Mouse (Mus musculus): Measurements from ENCODE around the gene Rpl24. TPM values are rescaled to one million over a fixed set of nuclear protein-coding genes. Genes with fewer than 3 reads are reported as not detected.
"Not testable (repeated sequence)": the region's sequence is repeated elsewhere in the genome, so short reads cannot be mapped to it uniquely, and the experiment has no call there.

Gene Rpl24
- polyA plus RNA-seq, 1 experiment from 2014 or later: 905 TPM

DNA sequence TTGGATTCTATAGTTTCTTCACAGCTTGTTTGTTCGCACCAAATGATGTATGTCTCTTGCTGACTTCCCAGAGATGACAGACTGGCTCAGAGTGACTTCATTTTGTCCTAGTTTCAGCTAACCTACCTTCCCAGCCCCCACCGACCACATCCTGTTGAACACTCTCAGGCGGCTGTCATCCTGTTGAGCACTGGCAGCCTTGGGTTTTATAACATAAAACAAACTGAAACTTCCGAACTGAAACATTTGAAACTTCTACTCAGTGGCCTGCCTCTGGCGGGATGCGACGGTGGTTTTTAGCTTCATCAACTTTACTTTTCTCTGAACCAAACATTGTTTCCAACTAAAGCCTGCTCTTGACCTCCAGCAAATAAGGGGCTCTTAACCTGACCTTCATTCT lies 17.1 kb upstream of the Rpl24 start:
- no peak for DNase-seq (ENCODE audit: low read depth, low spot score)
- ATAC-seq: no peak

DNA sequence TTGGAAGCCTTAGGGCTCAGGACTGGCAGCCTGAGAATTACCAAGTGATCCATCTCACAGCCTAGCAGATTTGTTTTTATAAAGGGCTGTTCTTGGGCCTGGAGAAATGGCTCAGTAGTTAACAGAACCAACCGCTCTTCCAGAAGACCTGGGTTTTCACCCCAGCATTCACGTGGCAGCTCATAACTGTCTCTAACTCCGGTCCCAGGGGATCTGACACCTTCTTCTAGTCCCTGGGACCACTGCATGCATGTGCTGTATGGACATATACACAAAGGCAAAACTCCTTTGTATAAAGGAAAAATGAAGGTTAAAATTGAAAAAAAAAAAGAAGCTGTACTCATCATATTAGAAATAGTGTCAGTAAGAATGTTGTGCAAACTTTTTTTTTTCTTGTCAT lies 15.6 kb upstream of the Rpl24 start:
- in situ Hi-C loops (cut with MboI; ENCODE audit: low pct_unique_long_range_greater_than_20kb): no loop called here
- no peaks in the 10 kb centered on the region for H3K27me3 ChIP-seq
- ATAC-seq (no peak), DNase-seq (ENCODE audit: low read depth, low spot score) (no peak)
- POLR2A ChIA-PET: no interaction called here
- CTCF ChIA-PET: interaction anchor here (0.8 to 2.3 kb wide), 11 partner anchors 13 to 180 kb away, joined by 3 to 25 read pairs (median 6); partner anchors contain the start of gene Cep97
- TF ChIP-seq CTCF (IDR thresholded peaks at IDR 0.05): no peak

More for the DNA sequence above, 17.1 kb upstream of the Rpl24 start:
- ChIA-PET POLR2A (interaction anchor here (0.6 kb wide), 1 partner anchor 83 kb away, joined by 3 read pairs; no protein-coding TSS in a partner anchor), CTCF (no interaction called here)
- in situ Hi-C loops (cut with MboI; ENCODE audit: low pct_unique_long_range_greater_than_20kb): loop anchor here (10.0 to 25.0 kb wide), 3 partner anchors 116 to 963 kb away; partner anchors contain the start of gene Tfg
- no peak for TF ChIP-seq CTCF (IDR thresholded peaks at IDR 0.05)
- no peaks in the 10 kb centered on the region for H3K27me3 ChIP-seq

DNA sequence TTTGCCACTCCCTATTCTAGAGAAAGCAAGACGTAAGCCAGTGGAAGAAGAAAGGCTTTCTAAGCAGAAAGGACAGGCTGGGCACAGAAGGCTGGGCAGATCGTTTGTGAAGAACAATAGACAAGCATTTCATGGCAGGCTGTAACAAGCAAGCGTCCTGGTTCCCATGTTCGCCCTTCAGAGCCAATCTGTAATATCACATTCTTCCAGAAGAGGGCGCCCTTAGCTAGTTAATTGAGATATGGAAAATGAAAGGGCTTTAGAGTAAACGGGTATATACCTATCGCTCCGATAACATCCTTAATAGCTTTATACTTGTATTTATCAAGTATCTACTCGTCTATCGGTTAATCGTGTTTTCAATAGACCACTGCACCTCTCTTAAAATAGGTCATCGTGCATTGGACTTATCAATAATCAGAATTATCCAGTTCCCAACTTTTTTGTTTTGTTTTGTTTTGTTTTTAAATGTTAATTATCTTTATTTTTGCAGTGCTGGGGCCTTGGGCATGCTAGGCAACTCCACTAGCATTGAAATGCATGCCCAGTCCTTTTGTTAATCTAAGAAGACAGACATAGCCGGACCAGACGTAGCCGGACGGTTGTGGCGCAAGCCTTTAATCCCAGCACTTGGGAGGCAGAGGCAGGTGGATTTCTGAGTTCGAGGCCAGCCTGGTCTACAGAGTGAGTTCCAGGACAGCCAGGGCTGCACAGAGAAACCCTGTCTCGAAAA lies 15.0 kb upstream of the Rpl24 start:
- TF ChIP-seq CTCF (IDR thresholded peaks at IDR 0.05): peak; percentile 79
- ChIA-PET POLR2A (interaction anchor here (1.2 kb wide), 1 partner anchor 13 kb away, joined by 3 read pairs; no protein-coding TSS in a partner anchor), CTCF (interaction anchor here (0.7 to 2.3 kb wide), 13 partner anchors 13 to 179 kb away, joined by 3 to 25 read pairs (median 6); partner anchors contain the start of gene Cep97)
- H3K27me3 ChIP-seq: no peaks in the 10 kb centered on the region
- no peak for DNase-seq (ENCODE audit: low read depth, low spot score)
- peak; percentile 57 for ATAC-seq
- in situ Hi-C loops (cut with MboI; ENCODE audit: low pct_unique_long_range_greater_than_20kb): no loop called here

DNA sequence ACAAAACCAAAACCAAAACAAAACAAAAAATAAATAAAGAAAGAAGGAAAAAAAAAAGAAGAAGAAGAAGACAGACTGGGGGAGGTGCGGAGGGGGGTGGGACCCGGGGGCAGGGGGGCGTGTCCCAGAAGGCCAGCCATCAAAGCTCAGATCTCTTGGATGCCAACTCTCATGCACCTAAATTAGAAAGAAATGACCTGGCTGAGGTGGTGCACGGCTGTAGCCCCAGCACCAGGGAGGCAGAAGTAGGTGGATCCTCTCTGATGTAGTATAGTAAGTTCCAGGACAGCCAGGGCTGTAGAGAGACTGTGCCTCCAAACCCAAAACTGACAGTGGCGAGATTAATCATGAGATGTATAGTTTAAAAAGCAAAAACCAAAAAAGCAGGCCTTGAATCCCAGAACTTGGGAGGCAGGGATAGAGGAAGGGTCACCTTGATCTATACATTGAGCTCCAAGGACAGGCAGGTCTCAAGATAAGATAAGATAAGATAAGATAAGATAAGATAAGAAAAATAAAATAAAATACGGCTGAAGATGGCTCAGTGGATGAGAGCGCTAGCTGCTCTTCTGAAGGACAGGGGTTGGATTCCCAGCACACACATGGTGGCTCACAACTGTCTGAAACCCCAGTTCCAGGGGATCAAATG lies 14.3 kb upstream of the Rpl24 start:
- no peak for TF ChIP-seq CTCF (IDR thresholded peaks at IDR 0.05)
- in situ Hi-C loops (cut with MboI; ENCODE audit: low pct_unique_long_range_greater_than_20kb): no loop called here

DNA sequence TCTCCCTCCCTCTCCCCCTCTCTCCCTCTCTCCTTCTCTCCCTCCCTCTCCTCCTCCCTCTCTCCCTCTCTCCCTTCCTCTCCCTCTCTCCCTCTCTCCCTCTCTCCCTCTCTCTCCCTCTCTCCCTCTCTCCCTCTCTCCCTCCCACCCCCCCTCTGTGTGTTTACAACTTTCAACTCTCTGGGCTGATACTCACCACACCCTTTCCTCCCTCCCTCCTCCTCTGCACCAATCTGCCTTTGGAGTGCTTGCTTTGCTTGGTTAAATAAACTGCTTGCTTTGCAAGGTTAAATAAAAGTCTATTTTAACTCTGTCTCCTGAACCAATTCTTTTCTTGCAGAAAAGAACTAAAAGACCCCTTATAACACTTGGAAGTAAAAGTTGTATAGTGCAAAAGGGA lies 13.3 kb upstream of the Rpl24 start:
- no peak for DNase-seq (ENCODE audit: low read depth, low spot score)
- no peak for TF ChIP-seq CTCF (IDR thresholded peaks at IDR 0.05)
- H3K27me3 ChIP-seq: no peaks in the 10 kb centered on the region
- no peak for ATAC-seq
- in situ Hi-C loops (cut with MboI; ENCODE audit: low pct_unique_long_range_greater_than_20kb): no loop called here
- ChIA-PET POLR2A (no interaction called here), CTCF (interaction anchor here (1.9 kb wide), 1 partner anchor 12 kb away, joined by 6 read pairs; no protein-coding TSS in a partner anchor)

More for the DNA sequence above, 14.3 kb upstream of the Rpl24 start:
- CTCF ChIA-PET: interaction anchor here (0.7 to 2.3 kb wide), 12 partner anchors 12 to 178 kb away, joined by 3 to 25 read pairs (median 6); partner anchors contain the start of gene Cep97
- no peak for ATAC-seq
- POLR2A ChIA-PET: interaction anchor here (1.2 kb wide), 1 partner anchor 13 kb away, joined by 3 read pairs; no protein-coding TSS in a partner anchor
- no peak for DNase-seq (ENCODE audit: low read depth, low spot score)
- no peaks in the 10 kb centered on the region for H3K27me3 ChIP-seq

DNA sequence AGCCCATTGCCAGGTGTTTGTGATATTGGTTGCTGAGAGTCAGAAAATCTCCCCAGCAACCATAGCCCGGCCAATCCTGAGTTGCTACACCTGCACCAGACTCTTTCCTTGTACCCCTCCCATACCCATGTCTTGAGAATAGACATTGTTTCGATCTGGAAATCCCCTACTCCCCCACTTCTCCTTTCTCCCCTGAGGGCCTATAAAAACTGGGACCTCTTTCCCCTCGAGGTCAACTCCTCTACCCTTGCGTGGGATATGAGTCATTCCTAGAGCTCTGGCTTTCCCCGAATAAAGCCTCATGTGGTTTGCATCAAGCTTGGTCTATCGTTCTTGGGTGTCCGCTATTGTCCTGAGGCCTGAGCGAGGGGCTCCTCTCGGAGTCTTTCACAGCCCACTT lies 11.9 kb upstream of the Rpl24 start:
- POLR2A ChIA-PET; ATAC-seq; H3K27me3 ChIP-seq; DNase-seq (ENCODE audit: low read depth, low spot score); in situ Hi-C loops (cut with MboI; ENCODE audit: low pct_unique_long_range_greater_than_20kb): not testable (repeated sequence)
- CTCF ChIA-PET: interaction anchor here (1.9 kb wide), 1 partner anchor 10 kb away, joined by 6 read pairs; no protein-coding TSS in a partner anchor

DNA sequence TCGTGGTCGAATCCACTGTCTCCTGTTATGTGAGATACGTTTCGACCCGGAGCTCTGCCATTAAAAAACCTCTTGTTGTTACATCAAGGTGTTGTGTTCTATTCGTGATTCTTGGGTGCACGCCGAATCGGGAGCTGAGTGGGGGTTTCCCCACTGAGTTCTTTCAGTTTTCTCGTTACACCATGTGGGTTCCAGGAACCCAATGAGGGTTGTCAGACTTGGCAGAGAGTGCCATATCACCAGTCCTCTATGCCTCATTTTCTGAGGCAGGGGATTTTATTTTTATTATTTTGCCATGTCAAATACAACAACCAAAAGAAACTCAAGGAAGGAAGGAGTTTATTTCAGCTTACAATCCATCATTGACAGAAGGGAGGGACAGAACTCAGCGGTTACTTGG lies 3.0 kb upstream of the Rpl24 start:
- H3K27me3 ChIP-seq; DNase-seq (ENCODE audit: low read depth, low spot score); POLR2A ChIA-PET; ATAC-seq: not testable (repeated sequence)
- in situ Hi-C loops (cut with MboI; ENCODE audit: low pct_unique_long_range_greater_than_20kb): loop anchor here (10.0 kb wide), 1 partner anchor 162 kb away; no protein-coding TSS in a partner anchor
- CTCF ChIA-PET: interaction anchor here (3.0 kb wide), 1 partner anchor 12 kb away, joined by 25 read pairs; no protein-coding TSS in a partner anchor

DNA sequence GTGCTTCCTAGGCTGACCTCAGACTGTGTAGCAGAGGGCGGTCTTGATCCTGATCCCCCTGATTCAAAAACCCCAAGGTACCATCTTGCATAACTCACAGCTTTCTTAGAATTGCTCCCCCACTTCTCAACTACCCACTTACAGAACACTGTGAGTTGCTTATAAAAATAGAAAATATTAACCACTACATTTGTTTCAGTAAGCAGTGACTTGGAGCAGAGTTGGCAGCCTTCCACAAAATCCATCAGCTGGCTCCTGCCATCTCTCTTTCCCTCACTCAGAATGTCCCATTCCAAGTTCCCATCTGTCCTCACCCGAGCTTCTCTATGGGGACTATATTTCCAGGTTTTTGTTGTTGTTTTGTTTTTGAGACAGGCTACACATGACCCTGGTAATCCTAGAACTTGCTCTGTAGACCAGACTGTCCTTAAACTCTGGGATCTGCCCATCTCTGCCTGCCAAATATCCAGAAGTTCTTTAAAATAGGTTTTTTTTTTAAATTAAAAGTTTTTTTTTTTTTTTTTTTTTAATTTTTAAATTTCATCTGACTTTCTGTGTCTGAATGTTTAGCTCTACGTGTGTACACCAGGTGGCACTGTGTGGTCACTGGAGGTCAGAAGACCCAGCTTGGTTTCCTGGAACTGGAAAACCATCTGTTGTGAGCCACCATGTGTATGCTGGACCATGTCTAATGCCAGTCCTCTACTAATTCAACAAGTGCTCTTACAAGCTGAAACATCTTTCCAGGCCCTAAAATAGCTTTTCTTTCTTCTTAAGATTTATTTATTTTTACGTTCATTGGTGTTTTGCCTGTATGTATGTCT lies 1.7 kb upstream of the Rpl24 start:
- ChIA-PET CTCF (interaction anchor here (0.7 to 3.0 kb wide), 18 partner anchors 9 to 167 kb away, joined by 3 to 25 read pairs (median 4); no protein-coding TSS in a partner anchor), POLR2A (interaction anchor here (1.0 kb wide), 1 partner anchor 13 kb away, joined by 3 read pairs; no protein-coding TSS in a partner anchor)
- DNase-seq (ENCODE audit: low read depth, low spot score) (no peak), ATAC-seq (no peak)
- H3K27me3 ChIP-seq: no peaks in the 10 kb centered on the region
- TF ChIP-seq CTCF (IDR thresholded peaks at IDR 0.05): no peak
- in situ Hi-C loops (cut with MboI; ENCODE audit: low pct_unique_long_range_greater_than_20kb): loop anchor here (10.0 kb wide), 1 partner anchor 160 kb away; no protein-coding TSS in a partner anchor

DNA sequence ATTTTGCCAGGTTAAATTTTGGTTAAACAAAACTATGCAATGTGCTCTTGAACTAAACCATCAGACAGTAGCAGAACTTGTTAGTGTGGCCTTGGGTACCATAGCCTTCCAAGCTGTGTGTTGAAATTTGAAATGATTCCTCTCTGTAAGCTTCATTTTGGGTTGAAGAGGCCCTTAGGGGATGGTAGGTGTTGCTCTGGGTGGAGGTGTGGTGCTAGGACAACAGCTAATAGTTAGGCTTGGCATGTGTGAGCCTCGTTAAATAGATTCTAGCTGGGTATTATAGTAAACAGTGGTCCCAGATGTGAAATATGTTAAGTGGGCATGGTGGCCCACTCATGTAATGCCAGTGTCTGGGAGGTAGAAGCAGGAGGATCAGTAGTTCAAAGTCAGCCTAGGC lies 1.1 kb downstream of the Rpl24 start:
- DNase-seq (ENCODE audit: low read depth, low spot score) (no peak), ATAC-seq (no peak)
- TF ChIP-seq CTCF (IDR thresholded peaks at IDR 0.05): no peak
- CTCF ChIA-PET: interaction anchor here (1.5 kb wide), 1 partner anchor 16 kb away, joined by 6 read pairs; no protein-coding TSS in a partner anchor
- POLR2A ChIA-PET: no interaction called here
- in situ Hi-C loops (cut with MboI; ENCODE audit: low pct_unique_long_range_greater_than_20kb): loop anchor here (10.0 kb wide), 1 partner anchor 158 kb away; no protein-coding TSS in a partner anchor
- H3K27me3 ChIP-seq: no peaks in the 10 kb centered on the region

DNA sequence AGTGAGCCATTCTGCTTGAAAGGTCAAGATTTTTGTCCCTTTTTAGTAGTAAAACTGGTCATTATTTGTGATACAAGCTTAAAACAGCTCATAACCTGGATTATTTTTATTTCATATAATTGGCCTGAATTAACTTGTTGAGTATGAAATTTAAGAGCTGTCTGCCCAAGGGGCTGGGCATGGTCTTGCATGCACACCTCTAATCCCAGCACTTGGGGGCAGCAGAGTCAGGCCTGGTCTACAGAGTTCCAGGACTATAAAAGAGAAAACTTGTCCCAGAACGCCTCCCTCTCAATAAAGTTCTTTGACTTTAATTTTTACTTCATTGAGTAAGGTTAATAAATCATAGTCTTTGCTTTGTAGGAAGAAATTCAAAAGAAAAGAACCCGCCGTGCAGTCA lies 3.1 kb downstream of the Rpl24 start:
- ATAC-seq (no peak), DNase-seq (ENCODE audit: low read depth, low spot score) (no peak)
- CTCF ChIA-PET: interaction anchor here (1.0 to 2.6 kb wide), 5 partner anchors 11 to 95 kb away, joined by 3 to 13 read pairs (median 3); no protein-coding TSS in a partner anchor
- no peak for TF ChIP-seq CTCF (IDR thresholded peaks at IDR 0.05)
- in situ Hi-C loops (cut with MboI; ENCODE audit: low pct_unique_long_range_greater_than_20kb): loop anchor here (10.0 kb wide), 1 partner anchor 156 kb away; no protein-coding TSS in a partner anchor
- H3K27me3 ChIP-seq: no peaks in the 10 kb centered on the region
- POLR2A ChIA-PET: no interaction called here
